Mouse (Mus musculus) MEL (cell line): ENCODE results near the gene Bcap31.

ENCODE experiments used
- KAT2A ChIP-seq: conservative IDR thresholded peaks from 2 replicates; pipeline ENCODE4 v1.6.1; 2012; ENCODE audit warnings: low read depth, low read length, improper control_type of control experiment, inconsistent platforms
- NRF1 ChIP-seq: IDR thresholded peaks from 2 replicates; pipeline ENCODE4 v1.6.1; 2014; ENCODE audit warnings: low read depth, mild to moderate bottlenecking, inconsistent platforms, low read length, improper control_type of control experiment, moderate library complexity; ENCODE audit not compliant: poor library complexity, insufficient read depth, severe bottlenecking
- POLR2A ChIP-seq, 2 experiments: IDR thresholded peaks; 2 replicates each; pipeline ENCODE4 v1.6.1; 2011 to 2012; ENCODE audit warnings: low read length in 2 of 2, mild to moderate bottlenecking in 2 of 2, control low read depth in 1 of 2, improper control_type of control experiment in 1 of 2, low read depth in 1 of 2, moderate library complexity in 1 of 2; ENCODE audit not compliant: control insufficient read depth in 1 of 2, insufficient read depth in 1 of 2, poor library complexity in 1 of 2
- ZC3H11A ChIP-seq: IDR thresholded peaks from 2 replicates; pipeline ENCODE4 v1.6.1; 2012; ENCODE audit warnings: low read depth, mild to moderate bottlenecking, inconsistent platforms, low read length, improper control_type of control experiment
- ZMIZ1 ChIP-seq: IDR thresholded peaks from 2 replicates; pipeline ENCODE4 v1.6.1; 2012; ENCODE audit warnings: low read depth, mild to moderate bottlenecking, inconsistent platforms, low read length, improper control_type of control experiment, moderate library complexity

GRCm38 (mm10) chrX:73716709-73717545 is 952 bp upstream of the Bcap31 start:
- peak in 1 of 2 experiments; percentile 21; a peak in 1 of 4 replicates for TF ChIP-seq POLR2A (IDR thresholded peaks at IDR 0.05; ENCODE audit: control insufficient read depth in 1 of 2, insufficient read depth in 1 of 2, low read depth in 1 of 2, low read length in 2 of 2, poor library complexity in 1 of 2)
- no peak for TF ChIP-seq NRF1
- no peak for TF ChIP-seq KAT2A
- 0 out of 2 replicates have a peak, but pooled peaks have one; percentile 44 for TF ChIP-seq ZMIZ1
- no peak for TF ChIP-seq ZC3H11A
